Mouse (Mus musculus) urinary bladder, postnatal 4 days (tissue): ENCODE results near the gene Ank2.

Experiments
- DNase-seq, 2 experiments: peaks; one replicate each; pipeline ENCODE4 v3.0.0; 2021 to 2022; ENCODE audit warnings: low spot score in 2 of 2

Gene Ank2

GRCm38 (mm10) chr3:127019728-127020127 lies 479.4 kb downstream of the Ank2 start:
- no peak for DNase-seq

GRCm38 (mm10) chr3:127019109-127019508 lies 480.0 kb downstream of the Ank2 start:
- DNase-seq: no peak

GRCm38 (mm10) chr3:127017523-127017922 lies 481.6 kb downstream of the Ank2 start:
- no peak for DNase-seq

GRCm38 (mm10) chr3:127015596-127015995 lies 483.6 kb downstream of the Ank2 start:
- no peak for DNase-seq

- no peak for DNase-seq
Observed at GRCm38 (mm10) chr3:127015175-127015574, 484.0 kb downstream of the Ank2 start.

GRCm38 (mm10) chr3:127013976-127014375 lies 485.2 kb downstream of the Ank2 start:
- no peak for DNase-seq

- no peak for DNase-seq
Observed at GRCm38 (mm10) chr3:127012525-127012924, 486.6 kb downstream of the Ank2 start.

GRCm38 (mm10) chr3:127005898-127006673 lies 493.1 kb downstream of the Ank2 start:
- DNase-seq: no peak

GRCm38 (mm10) chr3:127004860-127005633 lies 494.1 kb downstream of the Ank2 start:
- no peak for DNase-seq

GRCm38 (mm10) chr3:127003946-127004345 lies 495.2 kb downstream of the Ank2 start:
- DNase-seq: no peak

GRCm38 (mm10) chr3:126998742-126999112 lies 500.4 kb downstream of the Ank2 start:
- DNase-seq: no peak

GRCm38 (mm10) chr3:126998008-126998741 lies 501.0 kb downstream of the Ank2 start:
- DNase-seq: peak; percentile 36 to 60

GRCm38 (mm10) chr3:126997391-126998007 lies 501.7 kb downstream of the Ank2 start:
- DNase-seq: no peak

GRCm38 (mm10) chr3:126996721-126997120 lies 502.4 kb downstream of the Ank2 start:
- DNase-seq: no peak

- DNase-seq: no peak
Observed at GRCm38 (mm10) chr3:126995970-126996369, 503.2 kb downstream of the Ank2 start.

GRCm38 (mm10) chr3:126994149-126994548 lies 505.0 kb downstream of the Ank2 start:
- no peak for DNase-seq

GRCm38 (mm10) chr3:126989936-126990335 lies 509.2 kb downstream of the Ank2 start:
- no peak for DNase-seq

GRCm38 (mm10) chr3:126986687-126987086 lies 512.5 kb downstream of the Ank2 start:
- no peak for DNase-seq

- no peak for DNase-seq
Observed at GRCm38 (mm10) chr3:126982814-126983213, 516.3 kb downstream of the Ank2 start.

- no peak for DNase-seq
Observed at GRCm38 (mm10) chr3:126981163-126981562, 518.0 kb downstream of the Ank2 start.

GRCm38 (mm10) chr3:126979635-126980034 lies 519.5 kb downstream of the Ank2 start:
- DNase-seq: no peak
